Mouse (Mus musculus): Measurements from ENCODE around the gene Hspb2. TPM values are rescaled to one million over a fixed set of nuclear protein-coding genes. Genes with fewer than 3 reads are reported as not detected.
A peak's percentile ranks its signal among the peaks of the same experiment; 100 is the strongest.

Gene Hspb2
- not detected in 3 replicates for total RNA-seq (2017)

GRCm38 (mm10) chr9:50752054-50752602 lies at the start of gene Hspb2:
TSS of gene Hspb2 (minus strand) at chr9:50752354.
- ATAC-seq (replicated peaks; ENCODE audit: insufficient number of reproducible peaks, low FRiP score, low TSS enrichment, poor library complexity, severe bottlenecking) = no peak

- no peak for ATAC-seq (replicated peaks; ENCODE audit: insufficient number of reproducible peaks, low FRiP score, low TSS enrichment, poor library complexity, severe bottlenecking)
Observed at GRCm38 (mm10) chr9:50800985-50801384, 48.8 kb upstream of the Hspb2 start.

- no peak for ATAC-seq (replicated peaks; ENCODE audit: insufficient number of reproducible peaks, low FRiP score, low TSS enrichment, poor library complexity, severe bottlenecking)
Observed at GRCm38 (mm10) chr9:50798368-50798767, 46.2 kb upstream of the Hspb2 start.

- no peak for ATAC-seq (replicated peaks; ENCODE audit: insufficient number of reproducible peaks, low FRiP score, low TSS enrichment, poor library complexity, severe bottlenecking)
Observed at GRCm38 (mm10) chr9:50797641-50798040, 45.5 kb upstream of the Hspb2 start.

GRCm38 (mm10) chr9:50796776-50797175 lies 44.6 kb upstream of the Hspb2 start:
- no peak for ATAC-seq (replicated peaks; ENCODE audit: insufficient number of reproducible peaks, low FRiP score, low TSS enrichment, poor library complexity, severe bottlenecking)

GRCm38 (mm10) chr9:50795266-50795665 lies 43.1 kb upstream of the Hspb2 start:
- no peak for ATAC-seq (replicated peaks; ENCODE audit: insufficient number of reproducible peaks, low FRiP score, low TSS enrichment, poor library complexity, severe bottlenecking)

- 0 out of 2 replicates have a peak, but pooled peaks have one; percentile 40 for ATAC-seq (replicated peaks; ENCODE audit: insufficient number of reproducible peaks, low FRiP score, low TSS enrichment, poor library complexity, severe bottlenecking)
Observed at GRCm38 (mm10) chr9:50782155-50782554, 30.0 kb upstream of the Hspb2 start.

- ATAC-seq (replicated peaks; ENCODE audit: insufficient number of reproducible peaks, low FRiP score, low TSS enrichment, poor library complexity, severe bottlenecking) = no peak
Observed at GRCm38 (mm10) chr9:50776162-50776760, 24.1 kb upstream of the Hspb2 start.

GRCm38 (mm10) chr9:50775662-50776126 lies 23.5 kb upstream of the Hspb2 start:
- no peak for ATAC-seq (replicated peaks; ENCODE audit: insufficient number of reproducible peaks, low FRiP score, low TSS enrichment, poor library complexity, severe bottlenecking)

GRCm38 (mm10) chr9:50774991-50775612 lies 22.9 kb upstream of the Hspb2 start, which contains the start of the genes Alg9 and 1110032A03Rik:
TSS of gene Alg9 (plus strand) at chr9:50775019.
TSS of gene 1110032A03Rik (minus strand) at chr9:50775520.
- peak; percentile 71 for ATAC-seq (replicated peaks; ENCODE audit: insufficient number of reproducible peaks, low FRiP score, low TSS enrichment, poor library complexity, severe bottlenecking)

GRCm38 (mm10) chr9:50774026-50774462 lies 21.9 kb upstream of the Hspb2 start:
- ATAC-seq (replicated peaks; ENCODE audit: insufficient number of reproducible peaks, low FRiP score, low TSS enrichment, poor library complexity, severe bottlenecking) = peak; percentile 52

GRCm38 (mm10) chr9:50770011-50770410 lies 17.9 kb upstream of the Hspb2 start:
- no peak for ATAC-seq (replicated peaks; ENCODE audit: insufficient number of reproducible peaks, low FRiP score, low TSS enrichment, poor library complexity, severe bottlenecking)

- peak; percentile 95 for ATAC-seq (replicated peaks; ENCODE audit: insufficient number of reproducible peaks, low FRiP score, low TSS enrichment, poor library complexity, severe bottlenecking)
Observed at GRCm38 (mm10) chr9:50768107-50769002, 16.2 kb upstream of the Hspb2 start, which contains the start of gene Fdxacb1. TSS of gene Fdxacb1 (plus strand) at chr9:50768236.

- no peak for ATAC-seq (replicated peaks; ENCODE audit: insufficient number of reproducible peaks, low FRiP score, low TSS enrichment, poor library complexity, severe bottlenecking)
Observed at GRCm38 (mm10) chr9:50767531-50768106, 15.5 kb upstream of the Hspb2 start.

- ATAC-seq (replicated peaks; ENCODE audit: insufficient number of reproducible peaks, low FRiP score, low TSS enrichment, poor library complexity, severe bottlenecking) = no peak
Observed at GRCm38 (mm10) chr9:50763331-50763730, 11.2 kb upstream of the Hspb2 start.

- ATAC-seq (replicated peaks; ENCODE audit: insufficient number of reproducible peaks, low FRiP score, low TSS enrichment, poor library complexity, severe bottlenecking) = peak; percentile 63
Observed at GRCm38 (mm10) chr9:50761520-50762243, 9.5 kb upstream of the Hspb2 start.

GRCm38 (mm10) chr9:50756711-50757110 lies 4.6 kb upstream of the Hspb2 start:
- ATAC-seq (replicated peaks; ENCODE audit: insufficient number of reproducible peaks, low FRiP score, low TSS enrichment, poor library complexity, severe bottlenecking) = no peak

GRCm38 (mm10) chr9:50753947-50754346 lies 1.8 kb upstream of the Hspb2 start:
- ATAC-seq (replicated peaks; ENCODE audit: insufficient number of reproducible peaks, low FRiP score, low TSS enrichment, poor library complexity, severe bottlenecking) = no peak
